Mouse (Mus musculus) midbrain, postnatal 0 days (tissue): ENCODE measurements at regions not wholly inside any gene's neighbourhood (a gene's known extent, or its start where the extent isn't known, plus 50 kb on each side); places are given as distances from the start of the nearest gene placed in this dataset.

Source experiments
- ATAC-seq: fragments of 200-750 bp; cut with Nextera tagmentation; 2 replicates; pipeline ENCODE4 v1.8.0; 2017; ENCODE audit warnings: moderate number of reproducible peaks, mild to moderate bottlenecking, moderate TSS enrichment, moderate library complexity; ENCODE audit not compliant: low FRiP score
- DNase-seq: peaks from one replicate; pipeline ENCODE4 v3.0.0-alpha.2; 2015; ENCODE audit warnings: low spot score
- H3K27ac ChIP-seq: fragments of 300-500 bp; sonication (generic); 2 replicates; pipeline ENCODE4 v1.5.1; 2014; ENCODE audit warnings: low read depth, mild to moderate bottlenecking, low read length, mixed read lengths
- H3K27me3 ChIP-seq: fragments of 300-500 bp; sonication (generic); 2 replicates; pipeline ENCODE4 v1.6.1; 2014; ENCODE audit warnings: low read length, control low read depth, mixed read lengths; ENCODE audit not compliant: insufficient read depth
- H3K36me3 ChIP-seq: fragments of 300-500 bp; sonication (generic); 2 replicates; pipeline ENCODE4 v1.6.1; 2014; ENCODE audit warnings: low read length, control low read depth, mixed read lengths; ENCODE audit not compliant: insufficient read depth
- H3K4me1 ChIP-seq: fragments of 300-500 bp; sonication (generic); 2 replicates; pipeline ENCODE4 v1.6.1; 2014; ENCODE audit warnings: mild to moderate bottlenecking, control low read depth, antibody characterized with exemption, low read length, mixed read lengths; ENCODE audit not compliant: insufficient read depth
- H3K4me2 ChIP-seq: fragments of 300-500 bp; sonication (generic); 2 replicates; pipeline ENCODE4 v1.6.1; 2014; ENCODE audit warnings: low read depth, mild to moderate bottlenecking, low read length, mixed read lengths; ENCODE audit not compliant: poor library complexity, severe bottlenecking
- H3K4me3 ChIP-seq: fragments of 300-500 bp; sonication (generic); 2 replicates; pipeline ENCODE4 v1.5.1; 2014; ENCODE audit warnings: low read depth, mild to moderate bottlenecking, low read length, moderate library complexity
- H3K9ac ChIP-seq: fragments of 300-500 bp; sonication (generic); replicated peaks from 2 replicates; pipeline ENCODE4 v1.6.1; 2014; ENCODE audit warnings: mild to moderate bottlenecking, low read length, moderate library complexity, mixed read lengths; ENCODE audit not compliant: poor library complexity, severe bottlenecking
- H3K9me3 ChIP-seq: fragments of 300-500 bp; sonication (generic); 2 replicates; pipeline ENCODE4 v1.6.1; 2016; ENCODE audit warnings: low read length, control low read depth
- CTCF ChIP-seq: IDR thresholded peaks from 2 replicates; pipeline ENCODE4 v1.5.1; 2016; ENCODE audit warnings: antibody characterized with exemption, mild to moderate bottlenecking
- WGBS: fragments of 180-500 bp; shearing (Covaris S2); extraction: QIAGEN DNeasy Blood & Tissue Kit; methylation state at CpG from one replicate; pipeline ENCODE4 v1.1.7; 2014; 5-methylcytosine and 5-hydroxymethylcytosine counted together

- H3K9me3 ChIP-seq, result no peaks in the 10 kb centered on the region
- H3K27me3 ChIP-seq, result no peaks in the 10 kb centered on the region
- no peak for ATAC-seq
- DNase-seq, result no peak
- H3K4me1 ChIP-seq, result no peaks in the 10 kb centered on the region
- H3K4me2 ChIP-seq, result no peak overlapping the region
- no peak for TF ChIP-seq CTCF
- H3K4me3 ChIP-seq, result no peak overlapping the region
- WGBS, result 29% methylated on average over 2 of the region's 2 CpGs
- no peak overlapping the region for H3K27ac ChIP-seq
- no peak overlapping the region for H3K9ac ChIP-seq
- H3K36me3 ChIP-seq, result no peaks in the 10 kb centered on the region
Observed at GRCm38 (mm10) chr5:69707099-69707498, 115.0 kb upstream of the Gnpda2 start.

- H3K27ac ChIP-seq, result no peak overlapping the region
- TF ChIP-seq CTCF, result 0 out of 2 replicates have a peak, but pooled peaks have one; percentile 22
- H3K27me3 ChIP-seq, result no peaks in the 10 kb centered on the region
- ATAC-seq, result no peak
- H3K4me1 ChIP-seq, result no peaks in the 10 kb centered on the region
- no peaks in the 10 kb centered on the region for H3K9me3 ChIP-seq
- H3K4me2 ChIP-seq, result no peak overlapping the region
- H3K36me3 ChIP-seq, result no peaks in the 10 kb centered on the region
- no peak overlapping the region for H3K9ac ChIP-seq
- no peak overlapping the region for H3K4me3 ChIP-seq
- WGBS, result 52% methylated on average over 4 of the region's 4 CpGs
- DNase-seq, result peak; percentile 58
Observed at GRCm38 (mm10) chr5:69705168-69705532, 113.0 kb upstream of the Gnpda2 start.

- no peak overlapping the region for H3K9ac ChIP-seq
- peak; percentile 97 for TF ChIP-seq CTCF
- no peak overlapping the region for H3K4me2 ChIP-seq
- H3K4me3 ChIP-seq, result no peak overlapping the region
- no peak overlapping the region for H3K27ac ChIP-seq
- H3K27me3 ChIP-seq, result no peaks in the 10 kb centered on the region
- peak; percentile 62; the same call in 1 of the 2 replicates for ATAC-seq
- DNase-seq, result peak; percentile 90
- 37% methylated on average over 2 of the region's 2 CpGs for whole genome bisulfite sequencing
- no peaks in the 10 kb centered on the region for H3K9me3 ChIP-seq
- no peaks in the 10 kb centered on the region for H3K36me3 ChIP-seq
- no peaks in the 10 kb centered on the region for H3K4me1 ChIP-seq
Observed at GRCm38 (mm10) chr5:69704261-69705167, 112.4 kb upstream of the Gnpda2 start.

- Histone ChIP-seq H3K4me1 (no peaks in the 10 kb centered on the region), H3K9me3 (no peaks in the 10 kb centered on the region), H3K27ac (no peak overlapping the region), H3K27me3 (no peaks in the 10 kb centered on the region), H3K36me3 (no peaks in the 10 kb centered on the region), H3K4me2 (no peak overlapping the region), H3K9ac (no peak overlapping the region), H3K4me3 (no peak overlapping the region)
- no peak for ATAC-seq
- TF ChIP-seq CTCF, result no peak
- 76% methylated on average over 3 of the region's 3 CpGs for WGBS
- DNase-seq, result no peak
Observed at GRCm38 (mm10) chr5:69678770-69679169, 86.6 kb upstream of the Gnpda2 start.

GRCm38 (mm10) chr5:69678268-69678667 lies 86.1 kb upstream of the Gnpda2 start:
- Histone ChIP-seq H3K27ac (no peak overlapping the region), H3K4me3 (no peak overlapping the region), H3K36me3 (no peaks in the 10 kb centered on the region), H3K9me3 (no peaks in the 10 kb centered on the region), H3K4me1 (no peaks in the 10 kb centered on the region), H3K9ac (no peak overlapping the region), H3K4me2 (no peak overlapping the region), H3K27me3 (no peaks in the 10 kb centered on the region)
- TF ChIP-seq CTCF, result no peak
- no peak for ATAC-seq
- no peak for DNase-seq
- WGBS, result 76% methylated on average over 3 of the region's 3 CpGs

GRCm38 (mm10) chr5:69665555-69665954 lies 73.4 kb upstream of the Gnpda2 start:
- no peaks in the 10 kb centered on the region for H3K36me3 ChIP-seq
- no peak for TF ChIP-seq CTCF
- WGBS, result 26% methylated on average over 2 of the region's 2 CpGs
- ATAC-seq, result no peak
- no peak overlapping the region for H3K4me3 ChIP-seq
- no peak overlapping the region for H3K9ac ChIP-seq
- no peaks in the 10 kb centered on the region for H3K9me3 ChIP-seq
- H3K27me3 ChIP-seq, result no peaks in the 10 kb centered on the region
- H3K27ac ChIP-seq, result no peak overlapping the region
- peak; percentile 62 for DNase-seq
- H3K4me1 ChIP-seq, result no peaks in the 10 kb centered on the region
- no peak overlapping the region for H3K4me2 ChIP-seq
